Mouse (Mus musculus) urinary bladder, postnatal 10 days (tissue): Measurements from ENCODE around the gene Lrrc15.

Source experiments
- DNase-seq: peaks from one replicate; pipeline ENCODE4 v3.0.0; 2022; ENCODE audit warnings: low spot score

Gene Lrrc15

GRCm38 (mm10) chr16:30236091-30236699, 46.9 kb downstream of the Lrrc15 start:
- peak; percentile 72 for DNase-seq

- DNase-seq, result no peak
Observed at GRCm38 (mm10) chr16:30235577-30235976, 47.5 kb downstream of the Lrrc15 start.

GRCm38 (mm10) chr16:30234636-30235546, 48.2 kb downstream of the Lrrc15 start:
- no peak for DNase-seq

GRCm38 (mm10) chr16:30234077-30234476, 49.0 kb downstream of the Lrrc15 start:
- no peak for DNase-seq

- no peak for DNase-seq
Observed at GRCm38 (mm10) chr16:30231882-30232604, 51.0 kb downstream of the Lrrc15 start.

GRCm38 (mm10) chr16:30227352-30227751, 55.7 kb downstream of the Lrrc15 start:
- no peak for DNase-seq

GRCm38 (mm10) chr16:30221161-30221782, 61.8 kb downstream of the Lrrc15 start:
- DNase-seq, result no peak
